ENCODE assay signal across 20 mouse cellular contexts in genomic region chr16:94735472-94735871, GRCm38 (mm10).
DNase-seq lines count a peak whose midpoint lies in the region; ATAC-seq and TF ChIP-seq lines count a peak whose summit lies in the region.
"Had no signal": no experiment of that assay in that cellular context is flagged by ENCODE, and none has a peak within 500 bp of the region (broad histone marks: within the 10 kb centered on the region; RNA-seq: fewer than 3 reads in every experiment).

No protein-coding gene starts in this region.

- H3K9ac ChIP-seq in heart, embryonic 13.5 days: no peak overlapping the region
- no peak overlapping the region for H3K9ac ChIP-seq in CH12.LX (ENCODE audit: insufficient read depth, low read depth)
- no peak overlapping the region for H3K9ac ChIP-seq in liver, embryonic 11.5 days (ENCODE audit: low read depth, low read length)
- H3K9ac ChIP-seq: hindbrain, embryonic 13.5 days; liver, embryonic 13.5 days; midbrain, embryonic 15.5 days; neural tube, embryonic 15.5 days had no signal

- TF ChIP-seq RAD21 in CH12.LX (IDR thresholded peaks at IDR 0.05; ENCODE audit: low read depth, low read length): peak; percentile 17

- H3K36me3 ChIP-seq in heart, embryonic 13.5 days: peaks cover 29% of the 10 kb centered on the region; the same call in 1 of the 2 replicates
- no peaks in the 10 kb centered on the region for H3K36me3 ChIP-seq in CH12.LX (replicated peaks in 1 of 2; ENCODE audit: control insufficient read depth in 1 of 2, insufficient read depth in 1 of 2, low read length in 1 of 2)
- H3K36me3 ChIP-seq in liver, embryonic 11.5 days (ENCODE audit: control insufficient read depth, insufficient read depth, low read length): no peaks in the 10 kb centered on the region
- H3K36me3 ChIP-seq: forebrain, embryonic 10.5 days; hindbrain, embryonic 13.5 days; liver, embryonic 13.5 days; midbrain, embryonic 15.5 days; neural tube, embryonic 15.5 days had no signal

- H3K4me3 ChIP-seq in heart, embryonic 13.5 days: no peak overlapping the region
- no peak overlapping the region for H3K4me3 ChIP-seq in layer of hippocampus, adult 2 months
- H3K4me3 ChIP-seq in CH12.LX (replicated peaks in 1 of 3; ENCODE audit: low read depth in 2 of 3, low read length in 2 of 3, poor library complexity in 1 of 3): no peak overlapping the region
- no peak overlapping the region for H3K4me3 ChIP-seq in liver, embryonic 11.5 days (ENCODE audit: low read depth, low read length)
- H3K4me3 ChIP-seq: forebrain, embryonic 10.5 days; hindbrain, embryonic 13.5 days; left cerebral cortex, adult 2 months; liver, embryonic 13.5 days; megakaryocyte, embryonic 14.5 days; midbrain, embryonic 15.5 days; neural tube, embryonic 15.5 days had no signal

- ATAC-seq in heart, embryonic 13.5 days (ENCODE audit: extremely low read depth, insufficient number of reproducible peaks, low FRiP score, low TSS enrichment): 0 out of 2 replicates have a peak, but pooled peaks have one; percentile 32
- no peak for ATAC-seq in liver, embryonic 11.5 days (replicated peaks; ENCODE audit: low FRiP score)
- ATAC-seq: midbrain, embryonic 15.5 days had no signal

- no peaks in the 10 kb centered on the region for H3K9me3 ChIP-seq in heart, embryonic 13.5 days
- no peaks in the 10 kb centered on the region for H3K9me3 ChIP-seq in CH12.LX (replicated peaks; ENCODE audit: low read length)
- H3K9me3 ChIP-seq in liver, embryonic 11.5 days (ENCODE audit: control insufficient read depth, low read length): no peaks in the 10 kb centered on the region
- H3K9me3 ChIP-seq: forebrain, embryonic 10.5 days; hindbrain, embryonic 13.5 days; liver, embryonic 13.5 days; midbrain, embryonic 15.5 days; neural tube, embryonic 15.5 days had no signal

- no peak for TF ChIP-seq POLR2A in CH12.LX (IDR thresholded peaks at IDR 0.05; ENCODE audit: low read depth, low read length)
- TF ChIP-seq POLR2A in brain, embryonic 14.5 days (IDR thresholded peaks at IDR 0.05; ENCODE audit: borderline replicate concordance, extremely low read depth, insufficient read depth, insufficient read length, poor library complexity, severe bottlenecking): no peak

- in situ Hi-C loops in CH12.LX (cut with MboI; ENCODE audit: low pct_ligation_motif_present, low pct_unique_long_range_greater_than_20kb, low sequenced_read_pairs): no loop called here

- H3K27ac ChIP-seq in heart, embryonic 13.5 days (replicated peaks): no peak overlapping the region
- H3K27ac ChIP-seq in layer of hippocampus, adult 2 months: no peak overlapping the region
- no peak overlapping the region for H3K27ac ChIP-seq in CH12.LX (ENCODE audit: insufficient read depth, low read depth)
- H3K27ac ChIP-seq in liver, embryonic 11.5 days (ENCODE audit: low read depth, low read length): no peak overlapping the region
- H3K27ac ChIP-seq: forebrain, embryonic 10.5 days; hindbrain, embryonic 13.5 days; left cerebral cortex, adult 2 months; liver, embryonic 13.5 days; midbrain, embryonic 15.5 days; neural tube, embryonic 15.5 days had no signal

- no peak for TF ChIP-seq EP300 in CH12.LX (IDR thresholded peaks at IDR 0.05; ENCODE audit: low read length)

- H3K79me2 ChIP-seq in CH12.LX (replicated peaks; ENCODE audit: control insufficient read depth, extremely low read depth, insufficient read depth, poor library complexity, severe bottlenecking): no peaks in the 10 kb centered on the region

- no peaks in the 10 kb centered on the region for H3K27me3 ChIP-seq in heart, embryonic 13.5 days (replicated peaks)
- peaks cover 6% of the 10 kb centered on the region for H3K27me3 ChIP-seq in CH12.LX (replicated peaks)
- no peaks in the 10 kb centered on the region for H3K27me3 ChIP-seq in liver, embryonic 11.5 days (replicated peaks; ENCODE audit: control insufficient read depth, insufficient read depth, low read length)
- H3K27me3 ChIP-seq: hindbrain, embryonic 13.5 days; liver, embryonic 13.5 days; midbrain, embryonic 15.5 days; neural tube, embryonic 15.5 days had no signal

- dilution Hi-C loops in CH12.LX (cut with MboI; ENCODE audit: extremely low pct_ligation_motif_present, extremely low pct_unique_long_range_greater_than_20kb, low sequenced_read_pairs): no loop called here

- no peak overlapping the region for H3K4me2 ChIP-seq in heart, embryonic 13.5 days
- no peak overlapping the region for H3K4me2 ChIP-seq in CH12.LX (ENCODE audit: insufficient read depth, low read depth, poor library complexity, severe bottlenecking)
- H3K4me2 ChIP-seq in liver, embryonic 11.5 days: no peak overlapping the region
- H3K4me2 ChIP-seq: hindbrain, embryonic 13.5 days; liver, embryonic 13.5 days; midbrain, embryonic 15.5 days; neural tube, embryonic 15.5 days had no signal

- peaks cover 35% of the 10 kb centered on the region for H3K4me1 ChIP-seq in heart, embryonic 13.5 days
- peaks cover 6 to 30% of the 10 kb centered on the region in 2 experiments for H3K4me1 ChIP-seq in CH12.LX (ENCODE audit: control insufficient read depth in 1 of 2, insufficient read depth in 2 of 2)
- no peaks in the 10 kb centered on the region for H3K4me1 ChIP-seq in liver, embryonic 11.5 days (replicated peaks; ENCODE audit: control insufficient read depth, insufficient read depth, low read length)
- H3K4me1 ChIP-seq: liver, embryonic 13.5 days; megakaryocyte, embryonic 14.5 days; midbrain, embryonic 15.5 days; neural tube, embryonic 15.5 days had no signal

- no peak for DNase-seq in heart, adult 18-20 months
- no peak for DNase-seq in layer of hippocampus, adult 2 months (ENCODE audit: low spot score in 2 of 2)
- no peak for DNase-seq in layer of hippocampus, postnatal 36 days
- no peak for DNase-seq in CH12.LX (ENCODE audit: extremely low read depth)
- no peak for DNase-seq in brain, embryonic 14.5 days (ENCODE audit: low read depth)
- DNase-seq in liver, embryonic 11.5 days (ENCODE audit: low spot score): no peak
- DNase-seq: adrenal gland, postnatal 25 days; cerebellum, adult 11-12 months; cerebellum, postnatal 36 days; heart, postnatal 14 days; liver, embryonic 13.5 days; lung, postnatal 10 days; right cerebral cortex, postnatal 14 days had no signal

- 63% methylated on average over 3 of the region's 3 CpGs for WGBS in heart, embryonic 13.5 days
- WGBS in liver, embryonic 11.5 days: 55% methylated on average over 3 of the region's 3 CpGs

- TF ChIP-seq CTCF in layer of hippocampus, adult 2 months (conservative IDR thresholded peaks at IDR 0.05): peak; percentile 54
- peak in 1 of 2 experiments; percentile 35; a peak in 1 of 4 replicates for TF ChIP-seq CTCF in CH12.LX (conservative IDR thresholded peaks at IDR 0.05 in 1 of 2, IDR thresholded peaks at IDR 0.05 in 1 of 2; ENCODE audit: low read depth in 2 of 2, low read length in 2 of 2)
- TF ChIP-seq CTCF in brain, embryonic 14.5 days (IDR thresholded peaks at IDR 0.05; ENCODE audit: borderline replicate concordance, extremely low read depth, insufficient read depth, insufficient read length): peak; percentile 2; the same call in 1 of the 2 replicates

TF ChIP-seq in CH12.LX, 34 proteins besides CTCF, POLR2A, EP300 and RAD21:
- TF ChIP-seq MEF2A (IDR thresholded peaks at IDR 0.05; ENCODE audit: borderline replicate concordance, low read depth, low read length) (no peak), CHD1 (IDR thresholded peaks at IDR 0.05; ENCODE audit: low read depth, low read length) (no peak), KAT2A (IDR thresholded peaks at IDR 0.05; ENCODE audit: insufficient replicate concordance, low read length) (no peak), UBTF (IDR thresholded peaks at IDR 0.05; ENCODE audit: low read depth, low read length) (no peak), GABPA (IDR thresholded peaks at IDR 0.05; ENCODE audit: insufficient replicate concordance, low read depth, low read length) (no peak), SIN3A (IDR thresholded peaks at IDR 0.05; ENCODE audit: low read length) (no peak), E2F4 (IDR thresholded peaks at IDR 0.05; ENCODE audit: insufficient replicate concordance, low read depth, low read length) (no peak), ZC3H11A (IDR thresholded peaks at IDR 0.05; ENCODE audit: low read depth, low read length) (no peak), IRF4 (IDR thresholded peaks at IDR 0.05; ENCODE audit: low read depth, low read length) (no peak), PAX5 (IDR thresholded peaks at IDR 0.05; ENCODE audit: low read length) (no peak), RCOR1 (conservative IDR thresholded peaks at IDR 0.05; ENCODE audit: low read depth, low read length) (no peak), MAX (IDR thresholded peaks at IDR 0.05; ENCODE audit: low read length) (no peak), NRF1 (IDR thresholded peaks at IDR 0.05; ENCODE audit: low read depth, low read length) (no peak)
